Mouse (Mus musculus) c-Kit-positive CD71-positive TER-119-negative erythroid progenitor cells, embryonic 14.5 days (primary cell): ENCODE measurements around the gene Cela3b.
A peak's percentile ranks its signal among the peaks of the same experiment; 100 is the strongest.
"Not testable (repeated sequence)": the region's sequence is repeated elsewhere in the genome, so short reads cannot be mapped to it uniquely, and the experiment has no call there.

ENCODE experiments used
- DNase-seq: peaks from one replicate; pipeline ENCODE4 v3.0.0-alpha.2; 2013; ENCODE audit warnings: low read depth

The Cela3b gene

DNA sequence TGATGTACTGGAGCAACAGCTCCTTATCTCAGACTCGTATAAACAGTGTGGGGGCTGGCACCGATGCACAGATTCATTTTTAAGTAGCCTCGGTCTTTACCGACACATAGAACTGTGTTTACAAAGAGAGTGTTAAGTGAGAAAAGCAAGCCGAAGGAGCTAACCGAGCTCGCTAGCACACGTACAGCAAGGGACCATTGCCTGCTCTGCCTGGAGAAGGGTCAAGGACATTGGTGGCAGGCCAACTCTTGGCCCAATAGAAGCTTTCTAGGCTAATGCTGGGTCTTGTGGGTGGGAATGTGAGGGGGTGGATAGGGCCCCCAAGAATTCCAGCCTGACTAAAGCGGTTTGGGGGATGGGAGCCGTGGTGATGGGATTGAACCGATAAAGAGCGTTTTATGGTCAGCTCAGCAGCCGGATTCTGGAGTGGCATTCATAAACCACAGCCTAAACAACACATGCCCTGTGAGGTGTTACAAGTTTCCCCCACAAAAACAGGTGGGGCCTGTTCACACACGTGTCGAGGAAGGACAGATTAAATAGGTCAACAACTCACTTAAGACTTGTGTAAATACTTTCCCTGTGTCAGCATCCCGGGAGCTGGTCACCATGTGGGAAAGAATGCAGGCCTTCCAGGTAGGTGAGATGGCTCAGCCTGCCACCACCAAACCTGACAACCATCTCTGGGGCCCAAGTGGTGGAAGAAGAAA lies 31.8 kb upstream of the Cela3b start:
- DNase-seq, result no peak

DNA sequence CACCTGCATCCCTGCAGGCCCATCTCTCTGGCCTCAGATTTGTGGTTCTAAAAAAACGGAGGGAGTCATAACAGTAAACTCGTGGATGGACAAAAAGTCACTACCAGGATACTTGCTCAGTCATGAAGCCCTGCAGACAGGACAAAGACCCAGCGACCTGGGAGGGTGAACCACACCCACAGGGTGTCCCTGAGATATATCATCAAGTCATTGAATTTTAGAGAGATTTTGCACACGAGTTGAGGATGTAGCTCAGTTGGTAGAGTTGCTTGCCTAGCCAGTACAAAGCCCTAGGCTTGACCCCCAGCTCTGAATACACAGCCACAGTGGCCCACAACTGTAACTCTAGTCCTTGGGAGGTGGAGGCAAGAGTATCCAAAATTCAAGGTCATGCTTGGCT lies 30.9 kb upstream of the Cela3b start:
- DNase-seq, result no peak

DNA sequence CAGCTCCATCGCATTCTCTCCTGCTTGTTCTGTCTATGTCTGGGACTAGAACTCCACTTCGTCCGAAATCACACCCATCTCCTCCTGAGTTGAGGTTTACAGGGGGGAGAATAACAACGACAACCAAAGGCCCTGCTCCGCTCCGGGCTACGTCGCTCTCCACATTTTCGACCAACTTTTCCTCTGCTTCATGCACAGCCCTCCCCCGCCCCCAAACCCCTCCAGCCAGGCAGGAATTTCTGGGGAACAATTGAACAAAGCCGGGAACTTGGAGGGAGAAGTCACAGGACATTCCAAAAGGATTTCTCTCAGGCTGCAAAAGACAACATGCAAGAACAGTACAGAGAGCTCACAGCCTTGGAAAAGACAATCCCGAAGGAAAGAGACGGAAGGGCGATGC lies 30.3 kb upstream of the Cela3b start:
- DNase-seq, result no peak

DNA sequence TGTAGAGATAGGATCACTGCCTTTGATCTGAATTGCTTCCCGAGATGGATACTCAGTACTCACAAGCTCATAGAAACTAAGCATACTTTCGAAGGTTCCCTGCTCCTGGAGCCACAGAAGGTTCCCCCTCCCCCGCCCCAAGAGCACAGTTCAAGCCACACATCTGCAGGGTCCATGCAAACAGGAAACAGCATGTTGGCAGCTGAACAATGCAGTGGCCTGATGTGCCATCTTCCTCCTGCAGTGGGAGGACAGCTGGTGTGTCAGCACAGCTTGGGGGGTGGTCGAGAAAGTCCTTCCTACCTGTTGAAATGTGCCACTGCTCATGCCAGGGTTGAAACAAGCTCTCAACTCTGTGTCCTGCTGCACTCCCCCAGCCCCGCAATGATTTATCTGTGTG lies 28.5 kb upstream of the Cela3b start:
- DNase-seq, result no peak

DNA sequence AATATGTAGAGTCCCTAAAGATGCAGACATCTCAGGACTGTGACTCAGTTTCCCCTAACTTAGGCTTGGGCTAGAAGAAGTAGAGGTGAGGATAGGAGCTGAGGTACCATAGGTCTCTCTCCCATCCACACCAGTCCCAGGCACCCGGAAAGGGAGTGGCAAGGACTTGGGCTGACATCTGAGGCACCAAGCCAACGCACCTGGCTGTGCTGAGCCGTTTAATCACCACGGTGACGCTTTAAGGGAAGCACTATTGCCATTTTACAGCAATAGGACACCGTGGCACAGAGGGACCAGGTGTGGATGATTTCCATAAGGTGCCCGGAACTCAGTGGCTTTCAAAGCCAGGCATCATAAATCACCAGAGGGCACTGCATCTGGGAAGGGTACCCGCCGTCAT lies 28.0 kb upstream of the Cela3b start:
- no peak for DNase-seq

DNA sequence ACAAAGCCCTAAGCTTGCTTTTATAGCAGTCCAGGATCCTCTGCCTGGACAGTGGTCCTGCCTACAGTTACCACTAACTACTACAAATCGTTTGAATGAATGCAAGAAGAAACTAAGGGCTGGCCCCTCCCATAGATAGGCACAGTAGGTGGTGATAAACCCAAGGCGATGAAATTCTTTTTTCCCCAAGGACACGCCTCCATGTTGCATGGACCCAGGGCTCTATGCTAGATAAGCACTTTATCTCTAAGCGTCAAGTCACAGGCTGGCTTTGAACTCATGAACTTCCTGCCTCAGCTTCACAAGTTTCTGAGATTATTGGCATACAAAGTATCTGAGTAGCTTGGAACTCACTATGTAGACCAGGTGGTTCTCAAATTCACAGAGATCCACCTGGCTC lies 27.0 kb upstream of the Cela3b start:
- DNase-seq, result peak; percentile 54

DNA sequence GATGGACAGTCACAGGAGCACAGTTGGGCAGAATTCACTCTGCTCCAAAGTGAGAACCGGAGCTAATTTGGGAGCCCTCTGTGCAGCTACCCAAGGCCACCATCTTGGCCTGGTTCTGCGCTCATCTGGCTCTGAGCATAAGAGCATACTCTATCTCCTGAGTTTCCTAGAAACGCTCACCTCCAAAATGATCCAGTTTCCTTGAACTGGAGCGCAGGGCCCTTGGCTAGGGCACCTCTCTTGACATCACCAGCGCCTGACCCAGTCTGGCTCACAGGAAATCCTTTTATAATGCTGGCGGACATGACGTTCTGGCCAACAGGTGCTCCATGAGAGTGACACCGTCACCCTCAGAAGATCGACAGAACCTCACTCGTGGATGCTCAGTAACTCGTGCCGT lies 26.2 kb upstream of the Cela3b start:
- DNase-seq, result no peak

DNA sequence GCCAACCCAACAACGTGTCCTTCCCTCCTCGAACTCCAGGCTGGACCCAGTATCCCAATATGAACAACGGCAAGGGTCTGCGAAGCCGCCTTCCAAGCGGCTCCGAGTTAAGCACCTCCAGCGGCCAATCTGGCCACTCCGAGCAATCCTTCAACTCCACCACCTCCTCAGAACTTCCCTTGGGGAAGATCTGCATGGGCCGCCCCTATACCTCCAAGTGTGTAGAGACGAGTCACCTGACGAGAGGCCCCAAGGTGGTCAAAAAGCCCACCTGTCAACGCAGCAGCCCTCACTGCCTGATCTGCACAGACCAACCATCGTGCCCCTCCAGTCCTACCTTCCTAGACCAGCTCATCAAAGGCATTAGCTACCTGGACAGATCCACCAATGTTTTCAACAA lies 24.2 kb upstream of the Cela3b start:
- no peak for DNase-seq

DNA sequence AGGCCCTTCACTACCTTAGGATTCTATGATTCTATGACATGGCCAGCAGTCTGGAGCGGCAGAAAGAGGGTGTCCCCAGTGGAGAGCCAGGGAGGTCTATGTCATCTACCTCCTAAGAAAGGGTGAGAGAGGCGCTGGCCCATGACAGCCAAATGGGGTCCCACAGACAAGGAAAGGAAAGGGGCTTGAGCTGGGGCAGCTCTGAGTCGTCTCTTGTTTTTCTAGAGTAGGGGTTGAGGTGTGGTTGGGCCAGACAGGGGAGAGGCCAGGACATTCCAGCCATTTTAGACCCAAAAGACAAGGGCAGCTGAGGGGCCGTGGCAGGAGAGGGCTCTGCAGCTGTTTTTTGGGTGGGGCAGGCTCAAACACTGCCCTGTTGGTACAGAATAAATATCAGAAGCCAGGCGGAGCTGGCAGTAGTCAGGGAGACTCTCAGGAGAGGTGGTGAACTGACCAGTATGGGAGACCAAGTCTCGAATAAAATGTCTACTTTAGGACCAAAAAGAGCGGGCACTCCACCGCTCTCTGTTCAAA lies 23.0 kb upstream of the Cela3b start, which contains the start of gene 1700013G24Rik:
1700013G24Rik (plus strand) TSS at position 51 of the 534 bp plus-strand sequence.
- no peak for DNase-seq

DNA sequence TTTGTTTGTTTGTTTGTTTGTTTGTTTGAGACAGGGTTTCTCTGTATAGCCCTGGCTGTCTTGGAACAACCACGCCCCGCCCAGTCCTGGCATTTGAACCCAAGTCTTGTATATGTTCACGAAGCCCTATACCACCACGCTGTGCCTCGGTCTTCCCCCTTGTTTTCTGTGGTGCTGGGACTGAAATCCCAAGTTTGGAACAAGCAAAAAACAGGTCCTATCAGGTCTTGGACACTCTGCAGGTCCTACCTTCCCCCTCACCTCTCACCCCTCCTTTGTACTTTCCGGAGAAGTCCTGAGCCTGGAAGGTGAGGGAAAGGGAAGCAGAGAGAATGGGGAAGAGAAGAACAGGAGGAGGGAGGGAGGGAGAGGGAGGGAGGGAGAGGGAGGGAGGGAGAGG lies 21.9 kb upstream of the Cela3b start:
- no peak for DNase-seq

DNA sequence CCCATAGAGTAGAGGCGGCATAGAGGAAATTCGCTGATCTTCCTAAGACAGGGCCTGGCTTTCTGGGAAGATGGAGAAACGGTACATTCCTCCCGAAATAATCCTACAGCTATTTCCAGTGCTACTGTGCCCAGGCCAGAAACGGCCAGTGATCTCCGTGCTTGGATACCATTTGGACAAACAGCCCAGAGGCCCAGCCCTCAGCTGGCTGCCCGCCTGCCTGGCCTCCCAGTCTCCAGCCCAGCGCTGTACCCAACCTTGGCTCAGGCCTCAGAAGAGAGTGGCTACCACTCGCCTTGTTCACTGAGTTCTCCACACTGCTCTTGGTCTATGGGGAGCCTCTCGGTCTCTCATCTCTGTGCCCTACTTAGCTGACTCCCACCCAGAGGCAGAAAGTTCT lies 19.4 kb upstream of the Cela3b start:
- no peak for DNase-seq

DNA sequence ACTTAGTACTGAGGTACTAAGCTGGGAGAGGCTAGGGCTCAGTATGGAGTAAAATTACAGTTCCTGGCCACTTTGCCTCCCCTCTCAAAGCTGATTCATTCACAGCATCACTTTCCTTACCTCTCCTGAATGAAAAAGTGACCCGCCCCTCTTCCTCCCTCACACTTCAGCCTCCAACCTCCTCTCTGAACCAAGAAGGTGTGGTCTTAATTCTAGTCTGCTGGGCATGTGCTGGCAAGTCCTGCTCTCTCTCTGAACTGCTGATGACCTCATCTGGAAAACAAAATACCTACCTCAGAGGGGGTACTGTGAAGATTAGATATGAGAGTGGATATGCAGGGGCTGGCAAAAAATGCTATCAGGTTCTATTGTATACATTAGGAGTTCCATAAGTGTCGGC lies 18.8 kb upstream of the Cela3b start:
- no peak for DNase-seq

DNA sequence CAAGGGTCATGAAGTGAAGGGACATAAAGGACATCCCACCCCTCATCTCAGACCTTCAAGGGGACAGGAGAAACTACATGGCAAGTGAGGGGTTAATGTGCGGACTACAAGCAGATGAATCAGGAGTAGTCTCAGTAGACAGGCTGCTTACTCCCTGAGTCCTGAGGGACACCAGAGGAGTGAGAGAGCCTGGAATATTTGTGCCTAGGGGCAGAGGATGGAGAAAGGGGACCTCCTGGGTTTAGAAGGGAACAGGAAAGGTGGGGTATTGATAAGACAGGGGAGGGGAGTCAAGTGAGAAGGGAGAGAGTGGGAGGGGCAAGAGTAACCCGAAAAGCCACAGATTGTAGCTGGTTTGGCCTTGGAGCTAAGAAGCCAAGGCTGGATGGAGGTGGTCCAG lies 18.3 kb upstream of the Cela3b start:
- no peak for DNase-seq

DNA sequence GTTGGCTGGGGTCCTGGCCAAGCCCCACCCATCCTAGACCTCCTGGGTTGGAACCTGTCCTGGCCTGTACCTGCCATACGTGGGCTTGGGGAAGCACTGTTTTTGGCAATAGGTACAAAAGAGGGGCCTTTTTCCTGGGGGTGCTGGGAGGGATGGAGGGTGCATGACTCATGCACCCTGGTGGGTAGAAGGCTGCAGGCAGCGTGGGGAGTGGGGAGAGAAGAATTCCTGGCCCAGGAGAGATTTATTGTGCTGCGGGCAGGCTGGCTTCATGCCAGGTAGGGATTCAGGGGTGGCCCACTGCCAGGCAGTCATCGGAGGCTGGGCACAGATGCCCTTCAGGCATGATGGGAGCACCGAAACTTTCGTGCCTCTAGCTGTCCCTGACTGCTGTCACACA lies 17.9 kb upstream of the Cela3b start:
- DNase-seq, result no peak

DNA sequence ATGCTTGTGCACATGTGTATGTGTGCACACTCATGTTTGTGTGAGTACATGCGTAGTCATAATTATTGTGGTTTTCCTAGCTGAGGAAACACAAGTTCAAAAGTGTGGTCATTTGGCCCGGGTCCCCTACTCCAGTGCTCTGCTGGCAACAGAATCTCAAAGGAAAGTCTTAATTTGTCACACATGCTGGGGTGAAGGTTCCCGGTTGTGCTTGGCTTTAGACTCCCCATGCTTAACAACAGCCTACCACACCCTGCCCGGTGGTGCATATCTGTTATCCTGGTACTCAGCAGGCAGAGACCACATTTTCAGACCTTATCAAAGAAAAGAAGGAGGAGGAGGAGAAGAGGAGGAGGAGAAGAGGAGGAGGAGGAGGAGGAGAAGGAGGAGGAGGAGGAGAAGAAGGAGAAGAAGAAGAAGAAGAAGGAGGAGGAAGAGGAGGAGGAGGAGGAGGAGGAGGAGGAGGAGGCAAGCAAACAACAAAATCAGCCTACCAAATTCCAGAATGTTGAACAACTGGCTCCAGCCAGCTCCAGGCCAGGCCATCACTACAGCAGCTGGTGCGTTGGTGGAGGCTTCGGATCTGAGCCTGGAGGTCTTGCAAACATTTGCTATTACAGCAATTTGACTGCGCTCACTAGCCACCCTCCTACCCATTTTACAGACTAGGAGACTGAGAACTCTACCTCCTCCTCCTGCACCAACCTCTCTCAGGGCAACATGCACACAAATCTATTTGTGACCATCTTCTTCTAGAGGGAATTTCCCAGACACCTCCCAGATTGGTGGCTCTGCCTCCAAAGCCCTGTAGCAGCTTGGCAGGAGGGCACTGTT lies 17.2 kb upstream of the Cela3b start:
- DNase-seq, result no peak

DNA sequence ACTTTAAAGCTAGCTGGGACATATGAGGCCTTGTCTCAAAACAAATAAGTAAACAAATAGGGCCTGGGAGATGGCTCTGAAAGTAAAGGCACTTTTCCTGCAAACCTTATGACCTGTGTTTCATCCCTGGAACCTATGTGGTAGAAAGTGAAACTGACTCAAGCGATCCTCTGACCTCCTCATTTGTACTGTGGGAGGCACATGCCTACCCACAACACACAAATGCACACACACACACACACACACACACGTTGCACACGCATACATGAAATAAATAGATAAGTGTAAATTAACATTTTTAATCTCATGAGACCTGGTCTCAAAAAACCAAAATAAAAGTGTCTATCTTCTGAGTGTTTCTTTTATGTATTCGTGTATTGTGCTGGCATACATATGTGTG lies 15.5 kb upstream of the Cela3b start:
- DNase-seq, result no peak

DNA sequence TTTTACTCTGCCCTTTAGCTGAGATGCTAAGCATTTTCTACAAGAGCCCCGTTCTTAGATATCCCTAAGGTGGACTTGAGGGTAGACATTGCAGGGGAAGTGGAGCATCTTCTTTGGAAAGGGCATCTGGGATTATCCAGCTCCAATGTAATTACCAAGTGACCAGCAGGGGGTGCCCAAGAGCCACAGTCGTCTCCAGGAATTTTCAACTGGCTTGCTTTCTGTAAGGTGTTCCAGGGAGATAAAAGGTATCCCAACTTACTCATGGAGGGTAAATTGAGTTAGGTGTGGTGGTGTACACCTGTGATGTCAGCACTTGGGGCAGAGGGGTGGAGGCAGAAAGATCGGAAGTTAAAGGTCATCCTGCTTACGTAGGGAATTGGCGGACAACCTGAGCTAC lies 13.3 kb upstream of the Cela3b start:
- peak; percentile 59 for DNase-seq

DNA sequence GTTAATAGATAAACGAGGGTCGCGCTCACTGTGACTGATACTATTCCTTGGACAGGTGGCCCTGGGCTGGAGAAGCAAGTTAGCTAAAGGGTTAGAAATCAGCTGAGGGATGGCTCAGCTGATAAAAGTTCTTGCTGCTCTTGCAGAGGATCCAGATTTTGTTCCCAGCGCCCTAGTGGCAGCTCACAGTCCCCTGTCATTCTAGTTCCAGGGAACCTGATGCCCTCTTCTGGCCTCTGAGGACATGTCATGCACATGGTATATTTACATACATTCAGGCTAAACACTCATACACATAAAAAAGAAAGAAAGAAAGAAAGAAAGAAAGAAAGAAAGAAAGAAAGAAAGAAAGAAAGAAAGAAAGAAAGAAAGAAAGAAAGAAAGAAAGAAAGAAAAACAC lies 11.0 kb upstream of the Cela3b start:
- DNase-seq, result no peak

DNA sequence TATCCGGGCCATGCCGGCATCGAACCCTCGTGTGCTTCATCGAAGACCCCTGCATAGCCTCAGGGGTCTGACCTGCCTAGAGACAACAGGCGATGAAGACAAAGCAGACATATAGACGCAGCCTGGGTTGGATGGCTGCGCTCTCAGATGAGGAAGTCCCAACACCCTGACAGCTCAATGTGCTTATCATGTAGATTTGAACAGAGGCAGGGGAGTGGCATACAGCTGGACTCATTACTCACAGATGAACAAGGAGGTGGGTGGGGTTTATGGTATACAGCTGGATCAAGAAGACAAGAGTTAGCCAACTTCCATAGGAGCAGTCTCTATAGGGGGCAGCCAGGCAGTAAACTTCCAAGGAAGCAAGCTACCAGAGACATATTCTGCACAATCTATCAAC lies 8.5 kb upstream of the Cela3b start:
- DNase-seq, result peak; percentile 79

DNA sequence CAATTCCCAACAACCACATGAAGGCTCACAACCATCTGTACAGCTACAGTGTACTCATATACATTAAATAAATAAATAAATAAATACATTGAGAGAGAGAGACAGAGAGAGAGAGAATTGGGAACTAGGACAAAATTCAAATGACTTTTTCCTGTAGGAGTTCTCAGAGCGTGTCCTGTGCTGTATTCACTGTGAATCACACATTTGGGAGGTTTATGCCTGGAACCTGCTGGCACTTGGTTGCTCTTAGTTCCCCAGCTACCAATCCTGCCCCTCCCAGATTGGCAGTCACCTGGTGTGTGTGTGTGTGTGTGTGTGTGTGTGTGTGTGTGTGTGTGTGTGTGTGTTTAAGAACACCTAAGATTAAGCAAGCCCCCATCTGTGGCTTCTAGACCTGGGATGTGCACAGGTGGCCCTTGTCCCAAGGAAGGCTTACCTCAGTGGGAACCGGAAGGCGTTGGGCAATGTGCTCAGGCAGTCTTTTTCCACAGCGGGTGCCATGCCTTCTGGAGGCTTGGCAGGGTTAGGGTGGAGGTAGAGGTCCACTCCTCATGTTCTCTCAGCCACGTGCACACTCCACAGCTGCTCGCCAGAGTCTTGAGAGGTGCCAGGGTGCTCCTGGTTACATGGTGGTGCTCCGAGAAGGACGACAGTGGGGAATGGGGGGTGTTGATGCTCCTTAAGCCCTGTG lies 6.8 kb upstream of the Cela3b start:
- no peak for DNase-seq

DNA sequence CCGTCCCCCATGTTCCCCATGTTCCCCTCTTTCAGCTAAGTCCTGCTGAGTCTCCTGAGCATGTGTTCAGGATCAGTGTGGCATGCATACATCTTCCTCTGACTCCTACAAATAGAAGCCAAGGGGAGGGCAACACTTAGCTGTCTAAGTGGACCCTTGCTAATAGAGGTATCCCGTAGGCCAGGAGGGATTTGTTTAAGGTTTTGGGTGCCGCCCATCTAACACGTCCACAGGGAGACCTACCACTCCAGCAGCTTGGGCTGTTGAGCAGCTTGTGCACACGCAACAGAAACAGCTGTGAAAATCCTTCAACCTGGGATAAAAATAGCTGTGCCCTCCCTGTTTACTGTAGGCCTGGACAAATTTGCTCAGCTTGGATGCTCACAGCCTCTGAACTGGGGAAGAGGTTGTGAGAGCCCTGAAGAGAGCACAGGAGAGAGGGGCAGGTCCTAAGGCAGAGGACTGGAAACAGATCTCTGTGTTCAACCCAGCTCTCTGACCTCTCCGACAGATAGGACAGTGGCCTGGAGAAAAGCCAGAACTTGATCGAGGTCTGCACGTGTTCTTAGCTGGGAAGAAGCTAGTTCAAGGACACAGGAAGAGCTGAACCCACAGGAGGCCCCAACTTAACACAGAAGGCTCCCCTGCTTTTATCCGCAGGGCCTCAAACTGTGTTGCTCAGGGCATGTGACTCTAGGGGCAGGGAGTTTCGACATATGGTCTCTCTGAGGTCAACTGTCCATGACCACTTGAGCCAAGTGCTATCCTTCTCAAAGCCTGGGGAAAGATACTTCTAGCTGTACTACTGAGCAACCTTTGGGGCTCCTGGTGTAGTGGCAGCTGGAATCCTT lies 2.6 kb upstream of the Cela3b start:
- DNase-seq, result not testable (repeated sequence)
